Mouse (Mus musculus) neural tube, embryonic 15.5 days (tissue): ENCODE results near the gene Slc16a5. TPM values are rescaled to one million over a fixed set of nuclear protein-coding genes. Genes with fewer than 3 reads are reported as not detected.

ENCODE experiments used
- ATAC-seq: fragments of 200-750 bp; cut with Nextera tagmentation; 2 replicates; pipeline ENCODE4 v1.8.0; 2017; ENCODE audit warnings: mild to moderate bottlenecking, moderate TSS enrichment, moderate library complexity; ENCODE audit not compliant: low FRiP score
- H3K27ac ChIP-seq: fragments of 300-500 bp; sonication (generic); replicated peaks from 2 replicates; pipeline ENCODE4 v1.5.1; 2015; ENCODE audit warnings: mild to moderate bottlenecking, inconsistent platforms
- H3K27me3 ChIP-seq: fragments of 300-500 bp; sonication (generic); replicated peaks from 2 replicates; pipeline ENCODE4 v1.6.1; 2015; ENCODE audit warnings: inconsistent platforms
- H3K36me3 ChIP-seq: fragments of 300-500 bp; sonication (generic); 2 replicates; pipeline ENCODE4 v1.6.1; 2015; ENCODE audit warnings: inconsistent platforms
- H3K4me1 ChIP-seq: fragments of 300-500 bp; sonication (generic); 2 replicates; pipeline ENCODE4 v1.6.1; 2015; ENCODE audit warnings: inconsistent platforms
- H3K4me2 ChIP-seq: fragments of 300-500 bp; sonication (generic); 2 replicates; pipeline ENCODE4 v1.6.1; 2015; ENCODE audit warnings: inconsistent platforms, mild to moderate bottlenecking, moderate library complexity
- H3K4me3 ChIP-seq: fragments of 300-500 bp; sonication (generic); replicated peaks from 2 replicates; pipeline ENCODE4 v1.5.1; 2015; ENCODE audit warnings: mild to moderate bottlenecking, inconsistent platforms
- H3K9ac ChIP-seq: fragments of 300-500 bp; sonication (generic); replicated peaks from 2 replicates; pipeline ENCODE4 v1.6.1; 2015; ENCODE audit warnings: mild to moderate bottlenecking, inconsistent platforms
- H3K9me3 ChIP-seq: fragments of 300-500 bp; sonication (generic); replicated peaks from 2 replicates; pipeline ENCODE4 v1.6.1; 2016; ENCODE audit warnings: inconsistent platforms
- WGBS: fragments of 180-500 bp; shearing (Covaris S2); methylation state at CpG from one replicate; pipeline ENCODE4 v1.1.7; 2015; ENCODE audit warnings: mixed read lengths; 5-methylcytosine and 5-hydroxymethylcytosine counted together
- polyA plus RNA-seq: library from polyadenylated mRNA; unstranded; fragments of >200 nt; fragmentation: Nextera tagmentation; extraction: Ambion mirVana; gene quantifications from 2 replicates; pipeline ENCODE4 v1.2.1, GENCODE M21; 2015

Slc16a5 gene
- polyA plus RNA-seq, 1 experiment from 2014 or later: 0.44 TPM

GRCm38 (mm10) chr11:115430561-115430960 is 31.7 kb upstream of the Slc16a5 start:
- no peak overlapping the region for H3K4me2 ChIP-seq
- H3K27me3 ChIP-seq: no peaks in the 10 kb centered on the region; the same call in 1 of the 2 replicates
- H3K4me1 ChIP-seq: peaks cover 14% of the 10 kb centered on the region
- H3K27ac ChIP-seq: no peak overlapping the region
- ATAC-seq: no peak
- 96% methylated on average over 6 of the region's 6 CpGs for WGBS
- H3K9ac ChIP-seq: no peak overlapping the region
- H3K4me3 ChIP-seq: no peak overlapping the region
- peaks cover 53% of the 10 kb centered on the region for H3K36me3 ChIP-seq
- H3K9me3 ChIP-seq: no peaks in the 10 kb centered on the region

- H3K4me1 ChIP-seq: peaks cover 16% of the 10 kb centered on the region
- no peak overlapping the region for H3K4me3 ChIP-seq
- no peaks in the 10 kb centered on the region for H3K9me3 ChIP-seq
- H3K9ac ChIP-seq: no peak overlapping the region
- 86% methylated on average over 4 of the region's 4 CpGs for WGBS
- H3K27ac ChIP-seq: no peak overlapping the region
- no peak overlapping the region for H3K4me2 ChIP-seq
- H3K27me3 ChIP-seq: no peaks in the 10 kb centered on the region; the same call in 1 of the 2 replicates
- peaks cover 39% of the 10 kb centered on the region for H3K36me3 ChIP-seq
- ATAC-seq: no peak
Measured at GRCm38 (mm10) chr11:115432814-115433213, 29.5 kb upstream of the Slc16a5 start.

GRCm38 (mm10) chr11:115433342-115433741 is 28.9 kb upstream of the Slc16a5 start:
- ATAC-seq: no peak
- 90% methylated on average over 6 of the region's 6 CpGs for WGBS
- H3K27ac ChIP-seq: no peak overlapping the region

GRCm38 (mm10) chr11:115435596-115436337 is 26.5 kb upstream of the Slc16a5 start:
- H3K27me3 ChIP-seq: no peaks in the 10 kb centered on the region; the same call in 1 of the 2 replicates
- no peaks in the 10 kb centered on the region for H3K9me3 ChIP-seq
- H3K4me2 ChIP-seq: peak overlapping the region; percentile 61
- peaks cover 13% of the 10 kb centered on the region for H3K4me1 ChIP-seq
- H3K4me3 ChIP-seq: peak overlapping the region; percentile 31
- peak overlapping the region; percentile 34 for H3K9ac ChIP-seq
- 0 out of 2 replicates have a peak overlapping the region, but pooled peaks have one; percentile 28 for H3K27ac ChIP-seq
- H3K36me3 ChIP-seq: peaks cover 21% of the 10 kb centered on the region
- 6% methylated on average over 31 of the region's 31 CpGs for WGBS
- 0 out of 2 replicates have a peak, but pooled peaks have one; percentile 35 for ATAC-seq

More at GRCm38 (mm10) chr11:115433342-115433741, 28.9 kb upstream of the Slc16a5 start:
- peaks cover 39% of the 10 kb centered on the region for H3K36me3 ChIP-seq
- H3K4me3 ChIP-seq: no peak overlapping the region
- H3K9me3 ChIP-seq: no peaks in the 10 kb centered on the region
- no peak overlapping the region for H3K9ac ChIP-seq
- no peak overlapping the region for H3K4me2 ChIP-seq
- no peaks in the 10 kb centered on the region; the same call in 1 of the 2 replicates for H3K27me3 ChIP-seq
- peaks cover 13% of the 10 kb centered on the region for H3K4me1 ChIP-seq

GRCm38 (mm10) chr11:115437571-115438122 is 24.6 kb upstream of the Slc16a5 start:
- Histone ChIP-seq H3K4me1 (peaks cover 13% of the 10 kb centered on the region), H3K9ac (no peak overlapping the region), H3K27me3 (no peaks in the 10 kb centered on the region; the same call in 1 of the 2 replicates), H3K4me2 (no peak overlapping the region), H3K36me3 (peaks cover 2% of the 10 kb centered on the region; the same call in 1 of the 2 replicates), H3K4me3 (no peak overlapping the region), H3K9me3 (no peaks in the 10 kb centered on the region), H3K27ac (no peak overlapping the region)
- ATAC-seq: no peak
- 85% methylated on average over 5 of the region's 5 CpGs for WGBS

- no peak overlapping the region for H3K27ac ChIP-seq
- no peaks in the 10 kb centered on the region; the same call in 1 of the 2 replicates for H3K27me3 ChIP-seq
- H3K4me1 ChIP-seq: peaks cover 13% of the 10 kb centered on the region
- no peak for ATAC-seq
- H3K36me3 ChIP-seq: no peaks in the 10 kb centered on the region
- no peak overlapping the region for H3K4me3 ChIP-seq
- no peaks in the 10 kb centered on the region for H3K9me3 ChIP-seq
- no peak overlapping the region for H3K9ac ChIP-seq
- WGBS: 88% methylated on average over 3 of the region's 3 CpGs
- H3K4me2 ChIP-seq: no peak overlapping the region
Measured at GRCm38 (mm10) chr11:115439326-115439725, 22.9 kb upstream of the Slc16a5 start.

GRCm38 (mm10) chr11:115439906-115440595 is 22.2 kb upstream of the Slc16a5 start, which contains the start of gene Trim80:
Trim80 (plus strand) TSS chr11:115440545.
- no peak for ATAC-seq
- WGBS: 96% methylated on average over 9 of the region's 9 CpGs

GRCm38 (mm10) chr11:115441417-115441816 is 20.9 kb upstream of the Slc16a5 start:
- Histone ChIP-seq H3K4me2 (no peak overlapping the region), H3K27ac (no peak overlapping the region), H3K36me3 (no peaks in the 10 kb centered on the region), H3K9me3 (no peaks in the 10 kb centered on the region), H3K9ac (no peak overlapping the region), H3K4me1 (peaks cover under 1% of the 10 kb centered on the region), H3K4me3 (no peak overlapping the region), H3K27me3 (no peaks in the 10 kb centered on the region)
- ATAC-seq: no peak
- WGBS: 50% methylated on average over 15 of the region's 15 CpGs

More at GRCm38 (mm10) chr11:115439906-115440595, 22.2 kb upstream of the Slc16a5 start, which contains the start of gene Trim80:
- no peak within 1 kb of the TSS for H3K4me3 ChIP-seq
- H3K27ac ChIP-seq: no peak within 1 kb of the TSS
- H3K4me1 ChIP-seq: peaks cover 13% of the 10 kb centered on the region
- no peaks in the 10 kb centered on the region; the same call in 1 of the 2 replicates for H3K27me3 ChIP-seq
- no peak within 1 kb of the TSS for H3K9ac ChIP-seq
- no peak within 1 kb of the TSS for H3K4me2 ChIP-seq
- no peaks in the 10 kb centered on the region for H3K36me3 ChIP-seq
- H3K9me3 ChIP-seq: no peaks in the 10 kb centered on the region

- no peaks in the 10 kb centered on the region for H3K27me3 ChIP-seq
- H3K36me3 ChIP-seq: no peaks in the 10 kb centered on the region
- WGBS: 67% methylated on average over 3 of the region's 3 CpGs
Measured at GRCm38 (mm10) chr11:115446906-115447305, 15.4 kb upstream of the Slc16a5 start.

GRCm38 (mm10) chr11:115447321-115447885 is 14.9 kb upstream of the Slc16a5 start:
- 94% methylated on average over 11 of the region's 11 CpGs for WGBS
- no peak for ATAC-seq
- no peak overlapping the region for H3K4me2 ChIP-seq
- no peaks in the 10 kb centered on the region for H3K9me3 ChIP-seq
- H3K4me3 ChIP-seq: no peak overlapping the region
- no peaks in the 10 kb centered on the region for H3K4me1 ChIP-seq
- H3K27me3 ChIP-seq: no peaks in the 10 kb centered on the region
- H3K36me3 ChIP-seq: no peaks in the 10 kb centered on the region
- H3K27ac ChIP-seq: no peak overlapping the region
- H3K9ac ChIP-seq: no peak overlapping the region

More at GRCm38 (mm10) chr11:115446906-115447305, 15.4 kb upstream of the Slc16a5 start:
- Histone ChIP-seq H3K4me3 (no peak overlapping the region), H3K4me2 (no peak overlapping the region), H3K9me3 (no peaks in the 10 kb centered on the region), H3K9ac (no peak overlapping the region), H3K27ac (no peak overlapping the region), H3K4me1 (no peaks in the 10 kb centered on the region)
- ATAC-seq: no peak

- Histone ChIP-seq H3K36me3 (no peaks in the 10 kb centered on the region), H3K4me3 (no peak overlapping the region), H3K27me3 (no peaks in the 10 kb centered on the region), H3K4me2 (no peak overlapping the region), H3K9me3 (no peaks in the 10 kb centered on the region), H3K27ac (no peak overlapping the region), H3K9ac (no peak overlapping the region), H3K4me1 (no peaks in the 10 kb centered on the region)
- WGBS: 88% methylated on average over 16 of the region's 16 CpGs
- no peak for ATAC-seq
Measured at GRCm38 (mm10) chr11:115448075-115448474, 14.2 kb upstream of the Slc16a5 start.
